Mouse (Mus musculus) leukemia stem cell, adult 10-12 weeks (primary cell): ENCODE measurements around the gene Olfr73. TPM values are rescaled to one million over a fixed set of nuclear protein-coding genes. Genes with fewer than 3 reads are reported as not detected.

Experiments
- polyA plus RNA-seq: library from polyadenylated mRNA; stranded (reverse); fragments of >175 nt; gene quantifications from 2 replicates; pipeline ENCODE4 v1.2.3, GENCODE M21; 2012; ENCODE audit warnings: low replicate concordance

The Olfr73 gene
- not detected in 2 replicates for polyA plus RNA-seq

GRCm38 (mm10) chr2:88037599-88037998 lies at the start of gene Olfr73:
Olfr73 (minus strand) TSS chr2:88037699.

GRCm38 (mm10) chr2:88071730-88072129 lies 34.2 kb upstream of the Olfr73 start, which contains the start of gene Olfr1163:
Olfr1163 (minus strand) TSS chr2:88071830.

GRCm38 (mm10) chr2:88051029-88051428 lies 13.5 kb upstream of the Olfr73 start, which contains the start of gene Olfr1162:
Olfr1162 (minus strand) TSS chr2:88051129.

GRCm38 (mm10) chr2:88022474-88022873 lies 15.0 kb downstream of the Olfr73 start, which contains the start of gene Olfr1161:
Olfr1161 (plus strand) TSS chr2:88022774.

GRCm38 (mm10) chr2:88007515-88008318 lies 29.8 kb downstream of the Olfr73 start, which contains the start of gene Olfr1160:
Olfr1160 (minus strand) TSS chr2:88008268.

GRCm38 (mm10) chr2:87989813-87990212 lies 47.7 kb downstream of the Olfr73 start, which contains the start of gene Olfr1158:
Olfr1158 (plus strand) TSS chr2:87990113.

Other genes with a start within 250 kb of the Olfr73 start
- not detected in 2 replicates for gene Olfr1143, start 237.1 kb downstream of the Olfr73 start, polyA plus RNA-seq
- not detected in 2 replicates for gene Olfr1145, start 227.9 kb downstream of the Olfr73 start, polyA plus RNA-seq
- not detected in 2 replicates for gene Olfr1148, start 207.2 kb downstream of the Olfr73 start, polyA plus RNA-seq
- not detected in 2 replicates for gene Olfr1150-ps1, start 193.7 kb downstream of the Olfr73 start, polyA plus RNA-seq
- not detected in 2 replicates for gene Olfr1151, start 181.8 kb downstream of the Olfr73 start, polyA plus RNA-seq
- gene Olfr1152, start 171.2 kb downstream of the Olfr73 start, polyA plus RNA-seq: not detected in 2 replicates
- not detected in 2 replicates for gene Olfr1153, start 142.7 kb downstream of the Olfr73 start, polyA plus RNA-seq
- gene Olfr1154, start 132.5 kb downstream of the Olfr73 start, polyA plus RNA-seq: not detected in 2 replicates
- not detected in 2 replicates for gene Olfr1155, start 92.6 kb downstream of the Olfr73 start, polyA plus RNA-seq
- gene Olfr1156, start 84.6 kb downstream of the Olfr73 start, polyA plus RNA-seq: not detected in 2 replicates
- gene Olfr1157, start 69.4 kb downstream of the Olfr73 start, polyA plus RNA-seq: not detected in 2 replicates
- gene Olfr74, start 63.0 kb downstream of the Olfr73 start, polyA plus RNA-seq: not detected in 2 replicates
- gene Olfr1158, start 47.6 kb downstream of the Olfr73 start, polyA plus RNA-seq: not detected in 2 replicates
- not detected in 2 replicates for gene Olfr1160, start 29.4 kb downstream of the Olfr73 start, polyA plus RNA-seq
- not detected in 2 replicates for gene Olfr1161, start 14.9 kb downstream of the Olfr73 start, polyA plus RNA-seq
- gene Olfr1162, start 13.4 kb upstream of the Olfr73 start, polyA plus RNA-seq: not detected in 2 replicates
- gene Olfr1163, start 34.1 kb upstream of the Olfr73 start, polyA plus RNA-seq: not detected in 2 replicates
- gene Olfr1164, start 56.3 kb upstream of the Olfr73 start, polyA plus RNA-seq: not detected in 2 replicates
- not detected in 2 replicates for gene Olfr1166, start 90.6 kb upstream of the Olfr73 start, polyA plus RNA-seq
- gene Olfr1167, start 117.5 kb upstream of the Olfr73 start, polyA plus RNA-seq: not detected in 2 replicates
- gene Olfr1168, start 144.2 kb upstream of the Olfr73 start, polyA plus RNA-seq: not detected in 2 replicates
- gene Olfr1170, start 190.6 kb upstream of the Olfr73 start, polyA plus RNA-seq: not detected in 2 replicates
- gene Olfr1173, start 242.2 kb upstream of the Olfr73 start, polyA plus RNA-seq: not detected in 2 replicates